Mouse (Mus musculus) B cell, adult 2 months (primary cell): ENCODE data around the gene B3galt6.

ENCODE experiments used
- DNase-seq, 2 experiments: peaks; one replicate each; pipeline ENCODE4 v3.0.0; 2022

B3galt6 gene

GRCm38 (mm10) chr4:155991211-155991907, 1.1 kb downstream of the B3galt6 start:
- DNase-seq = peak in 1 of 2 experiments; percentile 4

DNA sequence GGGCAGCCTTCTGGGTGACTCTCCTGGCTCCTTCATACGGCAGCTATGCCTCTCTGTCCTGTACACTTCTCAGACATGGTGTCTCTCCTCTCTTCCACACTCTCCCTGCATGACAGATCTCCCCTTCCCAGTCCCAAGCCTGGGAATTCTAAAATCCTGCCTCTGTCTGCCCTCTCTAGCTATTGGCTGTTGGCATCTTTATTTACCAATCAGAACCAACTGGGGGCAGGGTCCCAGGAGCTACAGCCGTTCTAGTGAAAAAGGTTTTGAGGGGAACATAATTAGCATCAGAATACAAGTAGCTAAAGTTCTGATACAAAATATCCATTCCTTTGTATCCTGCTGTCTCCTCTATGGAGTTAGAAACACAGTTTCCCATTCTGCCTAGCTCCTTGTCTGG, 8.7 kb downstream of the B3galt6 start:
- DNase-seq = no peak

DNA sequence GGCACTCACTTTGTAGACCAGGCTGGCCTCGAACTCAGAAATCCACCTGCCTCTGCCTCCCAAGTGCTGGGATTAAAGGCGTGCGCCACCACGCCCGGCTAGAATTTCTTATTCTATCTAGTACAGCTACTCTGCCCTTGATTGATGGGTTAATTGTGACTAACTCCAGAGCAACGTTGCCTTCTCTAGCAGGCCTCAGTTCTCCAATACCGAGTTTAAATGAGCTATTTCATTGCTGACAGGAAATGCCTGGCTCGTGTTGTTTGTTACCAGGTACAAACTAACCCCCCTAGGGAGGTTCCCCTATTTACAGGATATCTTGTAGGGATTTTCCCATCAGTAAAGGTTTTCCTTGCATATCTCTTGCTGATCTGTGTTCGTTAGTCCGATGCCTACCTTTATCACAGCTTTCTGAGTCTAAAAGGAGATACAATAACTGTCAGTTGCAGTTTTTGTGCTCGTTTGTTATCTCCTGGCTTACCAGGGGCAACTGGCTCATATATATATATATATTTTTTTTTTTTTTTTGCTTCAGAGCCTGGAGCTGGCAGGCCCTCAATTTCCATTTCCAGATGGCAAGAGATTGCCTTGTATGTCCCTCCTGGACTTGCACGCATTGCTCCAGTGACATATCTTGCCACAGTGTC, 10.9 kb downstream of the B3galt6 start:
- no peak for DNase-seq

DNA sequence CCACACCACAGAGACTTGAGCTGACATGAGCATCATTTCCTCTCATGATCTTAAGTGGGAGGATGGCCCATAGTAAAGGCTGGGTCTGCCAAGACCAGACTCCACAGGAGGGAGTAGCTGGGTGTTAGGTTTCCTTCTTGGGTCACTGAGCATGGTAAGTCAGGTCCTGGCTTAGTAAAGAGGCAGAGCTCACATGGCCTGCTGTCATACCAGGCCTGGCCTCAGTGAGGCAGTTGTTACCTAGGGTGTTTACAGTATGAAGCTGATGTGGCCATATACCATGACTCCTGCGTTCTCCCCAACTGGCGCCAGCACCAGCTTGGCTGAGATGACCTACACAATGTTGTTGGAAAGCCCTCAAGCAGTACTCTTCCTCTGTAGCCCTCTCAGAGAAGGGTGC, 19.2 kb downstream of the B3galt6 start:
- no peak for DNase-seq

- DNase-seq = no peak
Measured at GRCm38 (mm10) chr4:155972651-155973050, 19.8 kb downstream of the B3galt6 start.

GRCm38 (mm10) chr4:155970286-155970685, 22.2 kb downstream of the B3galt6 start:
- DNase-seq = no peak

GRCm38 (mm10) chr4:155969043-155969653, 23.3 kb downstream of the B3galt6 start:
- DNase-seq = no peak

DNA sequence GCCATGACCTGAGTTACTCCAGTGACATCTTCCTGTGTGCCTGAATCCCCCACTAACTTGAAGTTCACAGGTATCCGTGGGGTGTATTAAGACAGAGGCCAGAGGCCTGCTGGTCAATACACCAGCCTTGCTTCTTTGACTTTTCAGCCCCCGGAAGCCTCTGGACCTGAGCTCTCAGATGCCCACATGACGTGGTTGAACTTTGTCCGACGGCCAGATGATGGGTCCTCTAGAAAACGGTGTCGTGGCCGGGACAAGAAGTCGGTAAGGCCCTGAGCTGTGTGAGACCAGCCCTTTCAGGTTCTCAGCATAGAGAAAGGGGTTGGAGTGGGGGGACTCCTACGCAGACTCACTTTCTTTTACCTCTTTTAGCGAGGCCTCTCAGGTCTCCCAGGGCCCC, 28.1 kb downstream of the B3galt6 start:
- no peak for DNase-seq

GRCm38 (mm10) chr4:155963106-155963505, 29.3 kb downstream of the B3galt6 start:
- DNase-seq = no peak

DNA sequence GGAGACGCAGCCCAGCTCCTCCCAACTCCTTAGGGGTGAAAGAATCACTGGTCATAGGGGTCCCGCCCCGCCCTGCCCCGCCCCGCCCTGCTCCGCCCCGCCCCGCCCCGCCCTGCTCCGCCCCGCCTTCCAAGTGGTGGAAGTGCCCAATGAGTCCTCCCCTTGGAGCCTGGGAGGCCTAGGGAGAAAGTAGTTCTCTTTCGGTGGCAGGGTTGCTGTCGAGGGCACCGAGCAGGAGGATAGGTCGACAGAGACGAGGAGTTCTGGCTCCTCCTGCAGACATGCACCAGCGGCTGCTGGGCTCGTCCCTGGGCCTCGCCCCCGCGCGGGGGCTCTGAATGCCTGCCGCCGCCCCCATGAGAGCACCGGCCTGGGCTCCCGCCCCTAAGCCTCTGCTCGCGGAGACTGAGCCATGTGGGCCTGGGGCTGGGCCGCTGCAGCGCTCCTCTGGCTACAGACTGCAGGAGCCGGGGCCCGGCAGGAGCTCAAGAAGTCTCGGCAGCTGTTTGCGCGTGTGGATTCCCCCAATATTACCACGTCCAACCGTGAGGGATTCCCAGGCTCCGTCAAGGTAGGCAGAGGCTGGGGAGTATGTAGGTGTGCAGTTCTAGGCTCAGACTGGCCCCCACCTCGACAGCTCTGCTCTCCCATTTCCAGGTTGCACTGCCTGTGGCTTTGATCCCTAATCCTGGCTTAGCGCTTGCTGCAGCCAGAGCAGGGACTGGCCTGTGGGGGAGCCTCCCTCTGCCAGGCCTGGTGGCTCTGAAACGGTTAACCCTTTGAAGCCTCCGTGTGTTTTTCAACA, 30.1 kb downstream of the B3galt6 start, which contains the start of gene C1qtnf12:
TSS of gene C1qtnf12 (plus strand) at position 152 of the 805 bp plus-strand sequence.
- peak; percentile 12 to 21 for DNase-seq

- DNase-seq = peak; percentile 79 to 82
Measured at GRCm38 (mm10) chr4:155959275-155959674, 33.2 kb downstream of the B3galt6 start.

DNA sequence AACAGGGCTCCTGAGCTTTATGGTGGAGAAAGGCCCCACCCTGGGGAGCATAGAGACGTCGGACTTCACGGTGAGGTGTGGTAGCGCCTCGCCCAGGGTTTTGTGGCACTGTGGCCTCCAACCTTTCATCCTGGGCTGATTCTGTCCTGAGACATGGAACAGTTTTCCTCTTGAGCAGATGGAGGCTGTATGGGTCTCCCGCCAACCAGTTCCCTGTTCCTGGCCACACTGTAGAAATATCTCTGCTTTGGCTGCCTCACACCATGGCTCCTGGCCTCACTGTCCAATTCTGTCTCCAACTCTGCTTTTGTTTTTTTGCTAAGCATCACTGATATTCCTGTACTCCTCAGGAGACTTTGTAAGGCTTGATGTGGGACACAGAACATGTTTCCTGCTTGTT, 37.0 kb downstream of the B3galt6 start:
- DNase-seq = no peak

DNA sequence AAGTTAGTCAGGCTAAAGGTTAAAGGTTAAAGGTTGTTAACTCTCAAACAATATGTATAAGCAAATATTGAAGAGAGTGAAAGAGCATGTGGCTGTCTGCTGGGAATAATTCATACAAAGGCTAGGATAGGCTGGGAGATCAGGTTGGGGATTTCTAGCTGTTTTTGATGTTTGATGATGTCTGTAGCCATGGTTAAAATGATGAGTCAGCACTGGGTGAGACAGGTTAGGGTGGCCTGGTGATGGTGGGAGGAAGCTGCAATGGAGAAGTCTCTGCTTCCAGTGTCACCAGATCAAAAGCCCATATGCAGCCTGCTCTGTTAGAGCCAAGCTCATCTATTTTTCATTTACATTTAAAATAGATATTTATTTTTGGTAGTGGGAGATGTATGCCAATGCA, 45.4 kb downstream of the B3galt6 start:
- no peak for DNase-seq

GRCm38 (mm10) chr4:155944271-155944670, 48.2 kb downstream of the B3galt6 start:
- peak in 1 of 2 experiments; percentile 34 for DNase-seq

DNA sequence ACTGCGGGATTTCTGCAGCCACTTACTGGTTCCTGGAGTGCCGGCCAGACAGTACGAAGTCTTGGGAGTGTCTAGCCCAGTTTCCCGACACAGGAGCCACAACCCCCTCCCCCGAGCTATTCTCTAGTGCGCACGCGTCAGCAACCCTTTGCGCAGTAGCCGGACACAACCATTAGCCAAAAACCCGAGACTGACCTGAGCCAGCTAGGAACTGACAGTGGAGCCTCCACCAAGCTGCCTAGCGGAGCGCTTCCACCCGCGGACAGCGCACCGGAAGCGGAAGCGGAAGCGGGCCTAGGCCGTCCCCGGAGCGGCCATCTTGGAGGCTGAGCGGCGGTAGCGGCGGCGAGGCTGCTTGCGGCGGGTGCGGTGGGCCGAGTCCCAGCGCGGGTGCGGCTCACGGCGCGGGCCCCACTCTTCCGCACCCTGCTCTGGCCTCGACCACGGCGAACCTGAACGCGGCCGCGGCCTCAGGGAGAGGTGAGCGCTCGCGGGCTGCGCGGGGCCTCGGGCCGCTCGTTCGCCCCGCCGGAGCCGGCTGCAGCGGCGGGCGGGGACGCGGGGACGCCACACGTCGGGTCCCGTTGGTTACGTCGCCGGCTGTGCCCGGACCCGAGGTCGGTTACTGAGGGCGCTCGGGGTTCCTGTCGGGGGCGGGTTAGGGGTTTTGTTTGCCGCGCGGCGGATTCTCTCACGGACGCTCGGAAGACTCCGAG, 48.8 kb downstream of the B3galt6 start, which contains the start of gene Ube2j2:
TSS of gene Ube2j2 (plus strand) at position 298 of the 716 bp plus-strand sequence.
- peak; percentile 95 to 97 for DNase-seq

GRCm38 (mm10) chr4:155943049-155943452, 49.4 kb downstream of the B3galt6 start:
- DNase-seq = no peak
